Mouse (Mus musculus) limb, embryonic 12.5 days (tissue): ENCODE measurements at regions not wholly inside any gene's neighbourhood (a gene's known extent, or its start where the extent isn't known, plus 50 kb on each side); places are given as distances from the start of the nearest gene placed in this dataset.

Source experiments
- ATAC-seq: fragments of 200-750 bp; cut with Nextera tagmentation; 2 replicates; pipeline ENCODE4 v1.8.0; 2017; ENCODE audit warnings: low read depth, moderate TSS enrichment; ENCODE audit not compliant: insufficient number of reproducible peaks, insufficient read depth, low FRiP score, low TSS enrichment
- H3K27ac ChIP-seq: fragments of 300-500 bp; sonication (generic); 2 replicates; pipeline ENCODE4 v1.5.1; 2016; ENCODE audit warnings: mild to moderate bottlenecking, moderate library complexity
- H3K27me3 ChIP-seq: fragments of 300-500 bp; sonication (generic); 2 replicates; pipeline ENCODE4 v1.6.1; 2016; ENCODE audit warnings: mild to moderate bottlenecking, moderate library complexity
- H3K36me3 ChIP-seq: fragments of 300-500 bp; sonication (generic); 2 replicates; pipeline ENCODE4 v1.6.1; 2016; ENCODE audit warnings: mild to moderate bottlenecking, moderate library complexity
- H3K4me1 ChIP-seq: fragments of 300-500 bp; sonication (generic); replicated peaks from 2 replicates; pipeline ENCODE4 v1.6.1; 2016
- H3K4me2 ChIP-seq: fragments of 300-500 bp; sonication (generic); 2 replicates; pipeline ENCODE4 v1.6.1; 2016; ENCODE audit warnings: mild to moderate bottlenecking, moderate library complexity
- H3K4me3 ChIP-seq: fragments of 300-500 bp; sonication (generic); replicated peaks from 2 replicates; pipeline ENCODE4 v1.5.1; 2016; ENCODE audit warnings: mild to moderate bottlenecking
- H3K9ac ChIP-seq: fragments of 300-500 bp; sonication (generic); replicated peaks from 2 replicates; pipeline ENCODE4 v1.6.1; 2016; ENCODE audit warnings: mild to moderate bottlenecking, moderate library complexity
- H3K9me3 ChIP-seq: fragments of 300-500 bp; sonication (generic); 2 replicates; pipeline ENCODE4 v1.6.1; 2016; ENCODE audit warnings: mild to moderate bottlenecking, moderate library complexity
- WGBS: fragments of 180-500 bp; shearing (Covaris S2); methylation state at CpG from one replicate; pipeline ENCODE4 v1.1.7; 2016; 5-methylcytosine and 5-hydroxymethylcytosine counted together

DNA sequence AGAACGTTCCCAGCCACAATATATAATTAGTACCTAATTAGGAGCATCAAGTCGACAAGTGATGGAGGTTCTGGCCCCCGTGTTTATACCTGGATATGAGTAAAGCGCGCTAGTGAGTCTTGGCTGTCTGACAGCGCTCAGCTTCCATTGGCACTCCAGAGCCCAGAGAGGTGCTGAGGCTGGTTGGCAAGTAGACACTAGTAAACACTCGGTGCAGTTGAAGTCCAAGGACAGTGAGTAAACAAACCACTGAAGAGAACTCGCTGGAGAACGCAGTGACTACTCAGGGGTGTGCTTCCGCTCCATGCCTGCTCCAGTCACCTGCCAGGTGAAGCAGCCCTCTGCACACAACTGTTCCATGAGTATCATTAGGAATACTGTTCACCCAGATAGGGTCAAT lies 111.5 kb downstream of the Rpl36a-ps1 start:
- 80% methylated on average over 10 of the region's 10 CpGs for WGBS
- no peak overlapping the region for H3K4me2 ChIP-seq

GRCm38 (mm10) chr14:98877956-98878355 lies 116.2 kb downstream of the Rpl36a-ps1 start:
- Histone ChIP-seq H3K36me3 (no peaks in the 10 kb centered on the region), H3K4me3 (no peak overlapping the region), H3K9me3 (0 out of 2 replicates have a peak, but pooled peaks cover 6% of the 10 kb centered on the region), H3K27ac (no peak overlapping the region), H3K9ac (no peak overlapping the region), H3K4me1 (no peaks in the 10 kb centered on the region), H3K4me2 (no peak overlapping the region), H3K27me3 (no peaks in the 10 kb centered on the region)
- no peak for ATAC-seq
- WGBS = 84% methylated on average over 3 of the region's 3 CpGs

More for the DNA sequence above, 111.5 kb downstream of the Rpl36a-ps1 start:
- Histone ChIP-seq H3K36me3 (no peaks in the 10 kb centered on the region), H3K9me3 (0 out of 2 replicates have a peak, but pooled peaks cover 6% of the 10 kb centered on the region), H3K27ac (no peak overlapping the region), H3K4me3 (no peak overlapping the region), H3K27me3 (no peaks in the 10 kb centered on the region), H3K9ac (no peak overlapping the region), H3K4me1 (no peaks in the 10 kb centered on the region)
- no peak for ATAC-seq

DNA sequence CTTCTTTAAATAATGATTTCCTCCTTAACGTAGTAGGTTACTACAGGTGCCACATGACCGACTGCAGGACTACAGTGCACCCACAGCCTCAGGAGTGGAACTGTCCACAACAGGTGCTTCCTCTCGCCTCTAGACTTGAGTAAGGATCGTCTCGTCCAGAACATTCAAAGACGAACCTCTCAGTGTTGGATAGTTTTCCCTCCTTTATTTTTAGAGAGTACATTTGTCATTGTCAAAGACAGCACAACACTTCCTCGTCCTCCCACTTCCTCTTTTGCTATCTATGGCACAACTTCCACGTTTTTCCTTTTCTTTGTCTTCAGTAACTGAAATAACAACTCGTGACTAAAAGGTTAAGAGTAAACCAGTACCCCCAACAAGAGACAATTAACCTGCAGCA lies 120.7 kb downstream of the Rpl36a-ps1 start:
- 85% methylated on average over 9 of the region's 9 CpGs for WGBS
- no peaks in the 10 kb centered on the region for H3K4me1 ChIP-seq

DNA sequence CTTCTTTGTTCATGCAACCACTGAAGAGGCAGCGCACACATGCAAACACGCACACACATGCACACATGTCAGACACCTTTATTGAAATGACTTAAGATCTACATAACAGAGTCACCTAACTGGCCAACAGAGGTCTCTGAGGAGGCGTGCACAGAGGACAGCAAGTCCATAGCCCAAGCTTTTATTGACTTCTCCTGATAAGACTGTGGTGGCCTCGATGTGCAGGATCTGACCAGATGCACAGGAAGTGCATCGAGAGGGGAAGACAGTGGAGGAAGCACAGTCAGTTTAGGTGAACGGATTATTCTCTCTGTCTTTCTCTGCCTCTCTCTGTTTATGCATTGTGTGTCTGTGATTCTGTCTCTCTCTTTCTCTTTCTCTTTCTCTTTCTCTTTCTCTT lies 124.2 kb downstream of the Rpl36a-ps1 start:
- Histone ChIP-seq H3K4me2 (no peak overlapping the region), H3K27me3 (no peaks in the 10 kb centered on the region), H3K4me3 (no peak overlapping the region), H3K4me1 (no peaks in the 10 kb centered on the region), H3K9ac (no peak overlapping the region), H3K9me3 (no peaks in the 10 kb centered on the region), H3K27ac (no peak overlapping the region), H3K36me3 (no peaks in the 10 kb centered on the region)
- 77% methylated on average over 6 of the region's 6 CpGs for WGBS
- ATAC-seq = no peak

More for the DNA sequence above, 120.7 kb downstream of the Rpl36a-ps1 start:
- Histone ChIP-seq H3K36me3 (no peaks in the 10 kb centered on the region), H3K27me3 (no peaks in the 10 kb centered on the region), H3K9me3 (no peaks in the 10 kb centered on the region), H3K4me3 (no peak overlapping the region), H3K27ac (no peak overlapping the region), H3K9ac (no peak overlapping the region), H3K4me2 (no peak overlapping the region)
- ATAC-seq = no peak

DNA sequence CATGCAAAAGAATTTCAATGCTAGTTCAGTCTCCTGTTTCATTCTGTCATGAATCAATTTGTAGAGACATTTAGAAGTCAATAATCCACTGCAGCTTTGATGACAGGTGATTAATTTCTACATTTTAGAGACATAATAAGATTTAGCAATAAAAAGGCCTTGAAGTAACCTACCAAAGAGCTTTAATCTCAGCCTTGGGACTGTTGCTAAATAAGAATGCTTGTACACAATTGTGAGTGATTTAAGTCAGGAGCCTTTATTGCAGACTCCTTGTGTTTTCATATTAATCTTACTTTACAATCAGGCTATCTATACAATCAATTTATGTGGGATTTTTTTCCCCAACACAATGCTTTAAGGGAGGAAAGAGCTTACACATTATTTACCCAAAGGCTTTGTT lies 127.2 kb downstream of the Rpl36a-ps1 start:
- Histone ChIP-seq H3K4me3 (no peak overlapping the region), H3K36me3 (no peaks in the 10 kb centered on the region), H3K4me1 (peaks cover 17% of the 10 kb centered on the region), H3K4me2 (no peak overlapping the region), H3K27me3 (peaks cover 5% of the 10 kb centered on the region), H3K9ac (no peak overlapping the region), H3K27ac (no peak overlapping the region), H3K9me3 (no peaks in the 10 kb centered on the region)
- ATAC-seq = no peak

DNA sequence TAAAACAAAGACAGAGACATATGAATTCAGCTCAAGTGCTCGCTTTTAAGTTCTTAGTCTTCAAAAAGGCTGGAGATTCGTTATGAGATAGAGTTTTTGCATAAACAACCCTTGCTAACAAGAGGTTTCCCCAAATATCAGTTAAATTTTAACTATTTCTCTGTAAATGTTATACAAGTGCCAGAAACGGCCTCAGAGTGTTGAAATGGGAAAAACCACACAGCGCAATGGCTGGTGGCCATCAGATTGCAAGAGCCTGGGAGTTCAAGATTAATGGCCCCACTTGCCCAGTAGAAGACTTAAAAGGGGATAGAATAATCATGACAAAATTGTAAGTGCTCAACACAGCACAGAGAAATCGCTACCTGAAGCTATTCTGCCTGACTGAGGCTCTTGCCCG lies 130.1 kb downstream of the Rpl36a-ps1 start:
- Histone ChIP-seq H3K4me1 (peaks cover 17% of the 10 kb centered on the region), H3K9me3 (no peaks in the 10 kb centered on the region), H3K9ac (no peak overlapping the region), H3K4me3 (no peak overlapping the region), H3K27me3 (peaks cover 7% of the 10 kb centered on the region), H3K36me3 (no peaks in the 10 kb centered on the region), H3K4me2 (0 out of 2 replicates have a peak overlapping the region, but pooled peaks have one; percentile 17), H3K27ac (no peak overlapping the region)
- 70% methylated on average over 6 of the region's 6 CpGs for WGBS
- no peak for ATAC-seq

DNA sequence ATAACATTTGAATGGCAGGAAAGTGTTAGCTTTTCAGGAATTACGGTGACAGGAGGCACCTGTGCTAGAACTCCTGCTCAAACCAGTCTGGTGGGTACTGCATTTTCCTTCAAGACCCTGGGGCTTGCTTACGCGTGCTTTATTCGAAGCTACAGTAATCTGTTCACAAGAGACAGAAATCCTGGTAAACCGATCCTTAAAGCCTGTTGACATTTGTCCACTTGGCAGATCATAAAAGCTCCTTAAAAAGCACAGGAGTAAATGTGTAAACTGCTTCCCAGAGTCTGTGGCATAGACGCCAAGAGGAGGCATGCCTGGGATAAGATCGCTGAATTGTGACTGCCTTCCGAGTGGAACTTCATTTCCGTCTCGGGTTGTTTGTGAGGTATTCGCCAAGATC lies 130.5 kb downstream of the Rpl36a-ps1 start:
- 32% methylated on average over 11 of the region's 11 CpGs for WGBS
- peak; percentile 15; the same call in 1 of the 2 replicates for ATAC-seq
- Histone ChIP-seq H3K36me3 (no peaks in the 10 kb centered on the region), H3K9me3 (no peaks in the 10 kb centered on the region), H3K4me3 (no peak overlapping the region), H3K4me2 (0 out of 2 replicates have a peak overlapping the region, but pooled peaks have one; percentile 17), H3K9ac (no peak overlapping the region), H3K4me1 (peaks cover 17% of the 10 kb centered on the region), H3K27me3 (peaks cover 7% of the 10 kb centered on the region), H3K27ac (no peak overlapping the region)

- H3K27me3 ChIP-seq = peaks cover 7% of the 10 kb centered on the region
- peaks cover 17% of the 10 kb centered on the region for H3K4me1 ChIP-seq
- H3K27ac ChIP-seq = no peak overlapping the region
- no peaks in the 10 kb centered on the region for H3K9me3 ChIP-seq
- no peak overlapping the region for H3K4me3 ChIP-seq
- WGBS = 78% methylated on average over 5 of the region's 5 CpGs
- no peaks in the 10 kb centered on the region for H3K36me3 ChIP-seq
- H3K9ac ChIP-seq = no peak overlapping the region
- H3K4me2 ChIP-seq = no peak overlapping the region
- ATAC-seq = no peak
These were observed 131.9 kb downstream of the Rpl36a-ps1 start for GRCm38 (mm10) chr14:98862095-98862735.

DNA sequence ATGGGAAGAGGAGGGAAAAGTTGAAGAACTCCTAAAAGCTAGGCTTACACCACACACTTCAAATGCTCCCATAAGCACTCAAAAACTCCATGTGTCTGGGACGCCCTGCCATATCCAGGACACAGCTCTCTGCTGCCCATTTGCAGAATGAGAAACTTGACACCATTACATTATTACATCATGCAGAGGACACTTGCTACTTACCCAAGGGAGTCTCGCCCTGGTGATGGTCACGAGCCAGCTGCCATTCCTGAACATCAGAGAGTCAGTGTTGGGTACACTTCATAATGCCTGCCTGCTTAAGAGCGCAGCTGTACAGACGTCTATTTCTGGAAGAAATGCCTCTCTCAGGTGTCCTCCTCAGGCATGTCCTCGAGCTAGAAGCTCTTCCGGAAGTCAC lies 135.3 kb downstream of the Rpl36a-ps1 start:
- 74% methylated on average over 7 of the region's 7 CpGs for WGBS
- peaks cover 10% of the 10 kb centered on the region for H3K27me3 ChIP-seq
- H3K36me3 ChIP-seq = no peaks in the 10 kb centered on the region
- ATAC-seq = no peak
- H3K9me3 ChIP-seq = no peaks in the 10 kb centered on the region
- no peak overlapping the region for H3K4me2 ChIP-seq
- no peak overlapping the region for H3K9ac ChIP-seq
- H3K4me3 ChIP-seq = no peak overlapping the region
- no peak overlapping the region for H3K27ac ChIP-seq
- H3K4me1 ChIP-seq = peaks cover 10% of the 10 kb centered on the region

GRCm38 (mm10) chr14:98848500-98848899 lies 145.6 kb downstream of the Rpl36a-ps1 start:
- Histone ChIP-seq H3K4me1 (peaks cover 37% of the 10 kb centered on the region), H3K27ac (peak overlapping the region; percentile 46; the same call in 1 of the 2 replicates), H3K4me2 (no peak overlapping the region), H3K36me3 (no peaks in the 10 kb centered on the region), H3K4me3 (no peak overlapping the region), H3K9ac (no peak overlapping the region), H3K9me3 (no peaks in the 10 kb centered on the region), H3K27me3 (no peaks in the 10 kb centered on the region)
- WGBS = 42% methylated on average over 1 of the region's 1 CpGs
- ATAC-seq = no peak

GRCm38 (mm10) chr14:98844221-98844620 lies 149.9 kb downstream of the Rpl36a-ps1 start:
- no peaks in the 10 kb centered on the region for H3K36me3 ChIP-seq
- no peaks in the 10 kb centered on the region for H3K27me3 ChIP-seq
- no peak for ATAC-seq
- no peaks in the 10 kb centered on the region for H3K9me3 ChIP-seq
- WGBS = 88% methylated on average over 2 of the region's 2 CpGs
- H3K4me3 ChIP-seq = no peak overlapping the region
- H3K27ac ChIP-seq = no peak overlapping the region
- H3K9ac ChIP-seq = no peak overlapping the region
- no peak overlapping the region for H3K4me2 ChIP-seq
- peaks cover 14% of the 10 kb centered on the region for H3K4me1 ChIP-seq

DNA sequence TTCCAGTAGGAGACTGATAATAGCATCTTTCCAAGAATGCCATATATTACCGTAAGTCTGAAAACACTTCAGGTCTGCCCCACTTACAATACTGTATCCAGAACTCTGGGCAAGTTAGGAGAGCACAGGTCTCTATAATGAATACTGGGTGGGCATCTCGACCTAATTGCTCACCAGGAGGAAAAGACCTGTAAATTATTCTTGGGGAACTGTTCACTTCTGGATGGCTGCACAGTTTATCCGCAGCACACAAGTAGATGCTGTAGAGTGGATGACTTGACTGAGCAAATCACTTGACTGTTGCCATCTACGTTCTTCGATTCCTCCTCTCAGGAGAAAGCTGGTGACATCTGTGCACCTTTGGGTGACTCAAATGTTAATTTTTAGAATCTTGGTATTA lies 159.8 kb downstream of the Rpl36a-ps1 start:
- peaks cover 14% of the 10 kb centered on the region for H3K4me1 ChIP-seq
- H3K4me2 ChIP-seq = no peak overlapping the region
- no peak for ATAC-seq
- no peak overlapping the region for H3K9ac ChIP-seq
- no peaks in the 10 kb centered on the region for H3K9me3 ChIP-seq
- WGBS = 68% methylated on average over 5 of the region's 5 CpGs
- H3K27ac ChIP-seq = no peak overlapping the region
- H3K36me3 ChIP-seq = no peaks in the 10 kb centered on the region
- H3K27me3 ChIP-seq = no peaks in the 10 kb centered on the region; the same call in 1 of the 2 replicates
- H3K4me3 ChIP-seq = no peak overlapping the region
